Mouse (Mus musculus) hindbrain, postnatal 0 days (tissue): ENCODE measurements around the gene Txn2. TPM values are rescaled to one million over a fixed set of nuclear protein-coding genes. Genes with fewer than 3 reads are reported as not detected.

Experiments used
- ATAC-seq: fragments of 200-750 bp; cut with Nextera tagmentation; 2 replicates; pipeline ENCODE4 v1.8.0; 2017; ENCODE audit warnings: mild to moderate bottlenecking, moderate TSS enrichment, moderate library complexity
- DNase-seq: peaks from one replicate; pipeline ENCODE4 v3.0.0-alpha.2; 2015; ENCODE audit warnings: low spot score
- H3K27ac ChIP-seq: fragments of 300-500 bp; sonication (generic); 2 replicates; pipeline ENCODE4 v1.5.1; 2014; ENCODE audit warnings: mild to moderate bottlenecking
- H3K27me3 ChIP-seq: fragments of 300-500 bp; sonication (generic); 2 replicates; pipeline ENCODE4 v1.6.1; 2014; ENCODE audit warnings: low read length, mixed read lengths; ENCODE audit not compliant: insufficient read depth
- H3K36me3 ChIP-seq: fragments of 300-500 bp; sonication (generic); 2 replicates; pipeline ENCODE4 v1.6.1; 2014; ENCODE audit warnings: low read length, mixed read lengths; ENCODE audit not compliant: insufficient read depth
- H3K4me1 ChIP-seq: fragments of 300-500 bp; sonication (generic); 2 replicates; pipeline ENCODE4 v1.6.1; 2014; ENCODE audit warnings: antibody characterized with exemption, low read length, mixed read lengths; ENCODE audit not compliant: insufficient read depth
- H3K4me2 ChIP-seq: fragments of 300-500 bp; sonication (generic); 2 replicates; pipeline ENCODE4 v1.6.1; 2014; ENCODE audit warnings: low read depth, mild to moderate bottlenecking, low read length, moderate library complexity, mixed read lengths
- H3K4me3 ChIP-seq: fragments of 300-500 bp; sonication (generic); 2 replicates; pipeline ENCODE4 v1.5.1; 2014; ENCODE audit warnings: low read length
- H3K9ac ChIP-seq: fragments of 300-500 bp; sonication (generic); replicated peaks from 2 replicates; pipeline ENCODE4 v1.6.1; 2014; ENCODE audit warnings: mild to moderate bottlenecking, low read length, moderate library complexity, mixed read lengths
- H3K9me3 ChIP-seq: fragments of 300-500 bp; sonication (generic); 2 replicates; pipeline ENCODE4 v1.6.1; 2016; ENCODE audit warnings: low read length, mixed read lengths
- CTCF ChIP-seq: IDR thresholded peaks from 2 replicates; pipeline ENCODE4 v1.5.1; 2016; ENCODE audit warnings: antibody characterized with exemption, control low read depth, low read depth
- WGBS: fragments of 180-500 bp; shearing (Covaris S2); extraction: QIAGEN DNeasy Blood & Tissue Kit; methylation state at CpG from one replicate; pipeline ENCODE4 v1.1.7; 2014; 5-methylcytosine and 5-hydroxymethylcytosine counted together
- polyA plus RNA-seq: library from polyadenylated mRNA; unstranded; fragments of >200 nt; fragmentation: Nextera tagmentation; extraction: Ambion mirVana; gene quantifications from 2 replicates; pipeline ENCODE4 v1.2.1, GENCODE M21; 2015
- total RNA-seq: library from RNA; depleted of rRNA; stranded (reverse); fragments of >200 nt; gene quantifications from 2 replicates; pipeline ENCODE4 v1.2.3, GENCODE M21; 2014

Txn2 gene
- total and polyA plus RNA-seq, 2 experiments from 2014 or later = 52.5 to 215 TPM

GRCm38 (mm10) chr15:77920511-77921462 lies 8.0 kb downstream of the Txn2 start:
- TF ChIP-seq CTCF = peak; percentile 45
- Histone ChIP-seq H3K9me3 (no peaks in the 10 kb centered on the region), H3K9ac (no peak overlapping the region), H3K36me3 (peaks cover 25% of the 10 kb centered on the region), H3K27ac (0 out of 2 replicates have a peak overlapping the region, but pooled peaks have one; percentile 11), H3K4me3 (no peak overlapping the region), H3K4me1 (no peaks in the 10 kb centered on the region), H3K4me2 (no peak overlapping the region), H3K27me3 (no peaks in the 10 kb centered on the region)
- 83% methylated on average over 10 of the region's 10 CpGs for WGBS
- ATAC-seq (no peak), DNase-seq (no peak)

- H3K9me3 ChIP-seq = no peaks in the 10 kb centered on the region
- no peak for DNase-seq
- no peak for TF ChIP-seq CTCF
- H3K9ac ChIP-seq = no peak overlapping the region
- no peak overlapping the region for H3K4me2 ChIP-seq
- ATAC-seq = no peak
- no peak overlapping the region for H3K4me3 ChIP-seq
- no peaks in the 10 kb centered on the region for H3K27me3 ChIP-seq
- no peak overlapping the region for H3K27ac ChIP-seq
- H3K36me3 ChIP-seq = peaks cover 34% of the 10 kb centered on the region
- no peaks in the 10 kb centered on the region for H3K4me1 ChIP-seq
- WGBS = 91% methylated on average over 12 of the region's 12 CpGs
These were observed 9.4 kb downstream of the Txn2 start for GRCm38 (mm10) chr15:77919441-77919840.

- no peaks in the 10 kb centered on the region for H3K9me3 ChIP-seq
- no peaks in the 10 kb centered on the region for H3K27me3 ChIP-seq
- peak; percentile 64 for ATAC-seq
- H3K4me2 ChIP-seq = no peak overlapping the region
- H3K4me3 ChIP-seq = no peak overlapping the region
- no peak overlapping the region for H3K9ac ChIP-seq
- WGBS = 41% methylated on average over 8 of the region's 8 CpGs
- H3K27ac ChIP-seq = no peak overlapping the region
- peaks cover 27% of the 10 kb centered on the region; the same call in 1 of the 2 replicates for H3K36me3 ChIP-seq
- no peaks in the 10 kb centered on the region for H3K4me1 ChIP-seq
- peak; percentile 91 for TF ChIP-seq CTCF
- DNase-seq = peak; percentile 94
These were observed 11.8 kb downstream of the Txn2 start for GRCm38 (mm10) chr15:77916851-77917544.

- peaks cover 18% of the 10 kb centered on the region; the same call in 1 of the 2 replicates for H3K36me3 ChIP-seq
- H3K9me3 ChIP-seq = no peaks in the 10 kb centered on the region
- TF ChIP-seq CTCF = no peak
- DNase-seq (no peak), ATAC-seq (no peak)
- no peak overlapping the region for H3K27ac ChIP-seq
- H3K4me3 ChIP-seq = no peak overlapping the region
- no peaks in the 10 kb centered on the region for H3K4me1 ChIP-seq
- H3K27me3 ChIP-seq = no peaks in the 10 kb centered on the region
- H3K4me2 ChIP-seq = no peak overlapping the region
- 98% methylated on average over 4 of the region's 4 CpGs for WGBS
- H3K9ac ChIP-seq = no peak overlapping the region
These were observed 13.5 kb downstream of the Txn2 start for GRCm38 (mm10) chr15:77915287-77915686.

- ATAC-seq = no peak
- no peak overlapping the region for H3K27ac ChIP-seq
- no peak overlapping the region for H3K4me2 ChIP-seq
- H3K36me3 ChIP-seq = peaks cover 18% of the 10 kb centered on the region; the same call in 1 of the 2 replicates
- H3K4me3 ChIP-seq = no peak overlapping the region
- no peaks in the 10 kb centered on the region for H3K4me1 ChIP-seq
- no peaks in the 10 kb centered on the region for H3K9me3 ChIP-seq
- H3K27me3 ChIP-seq = no peaks in the 10 kb centered on the region
- H3K9ac ChIP-seq = no peak overlapping the region
- DNase-seq = no peak
- TF ChIP-seq CTCF = no peak
- WGBS = 99% methylated on average over 3 of the region's 3 CpGs
These were observed 14.3 kb downstream of the Txn2 start for GRCm38 (mm10) chr15:77914507-77914906.

GRCm38 (mm10) chr15:77913054-77913453 lies 15.8 kb downstream of the Txn2 start:
- WGBS = 88% methylated on average over 8 of the region's 8 CpGs
- no peaks in the 10 kb centered on the region for H3K27me3 ChIP-seq
- H3K9me3 ChIP-seq = no peaks in the 10 kb centered on the region
- no peak overlapping the region for H3K27ac ChIP-seq
- no peak for DNase-seq
- H3K4me1 ChIP-seq = no peaks in the 10 kb centered on the region
- no peak overlapping the region for H3K4me3 ChIP-seq
- H3K36me3 ChIP-seq = peaks cover 18% of the 10 kb centered on the region; the same call in 1 of the 2 replicates
- no peak for TF ChIP-seq CTCF
- H3K4me2 ChIP-seq = no peak overlapping the region
- ATAC-seq = no peak
- H3K9ac ChIP-seq = no peak overlapping the region
